Mouse (Mus musculus) forebrain, embryonic 11.5 days (tissue): ENCODE measurements around the gene Dennd4c. TPM values are rescaled to one million over a fixed set of nuclear protein-coding genes. Genes with fewer than 3 reads are reported as not detected.

ENCODE experiments used
- ATAC-seq: fragments of 200-750 bp; cut with Nextera tagmentation; replicated peaks from 2 replicates; pipeline ENCODE4 v1.8.0; 2017; ENCODE audit warnings: moderate TSS enrichment; ENCODE audit not compliant: low FRiP score
- DNase-seq: peaks from one replicate; pipeline ENCODE4 v3.0.0-alpha.2; 2017; ENCODE audit warnings: low spot score
- H3K27ac ChIP-seq: fragments of 300-500 bp; sonication (generic); 2 replicates; pipeline ENCODE4 v1.5.1; 2014; ENCODE audit warnings: low read depth, low read length
- H3K27me3 ChIP-seq: fragments of 300-500 bp; sonication (generic); 2 replicates; pipeline ENCODE4 v1.6.1; 2014; ENCODE audit warnings: mild to moderate bottlenecking, low read length, mixed read lengths; ENCODE audit not compliant: control insufficient read depth, insufficient read depth
- H3K36me3 ChIP-seq: fragments of 300-500 bp; sonication (generic); 2 replicates; pipeline ENCODE4 v1.6.1; 2014; ENCODE audit warnings: mild to moderate bottlenecking, low read length, moderate library complexity, mixed read lengths; ENCODE audit not compliant: control insufficient read depth, insufficient read depth
- H3K4me1 ChIP-seq: fragments of 300-500 bp; sonication (generic); replicated peaks from 2 replicates; pipeline ENCODE4 v1.6.1; 2014; ENCODE audit warnings: low read length, mixed read lengths; ENCODE audit not compliant: control insufficient read depth, insufficient read depth
- H3K4me2 ChIP-seq: fragments of 300-500 bp; sonication (generic); 2 replicates; pipeline ENCODE4 v1.6.1; 2014; ENCODE audit warnings: low read depth, mild to moderate bottlenecking, low read length, moderate library complexity, mixed read lengths; ENCODE audit not compliant: severe bottlenecking
- H3K4me3 ChIP-seq: fragments of 300-500 bp; sonication (generic); 2 replicates; pipeline ENCODE4 v1.5.1; 2014; ENCODE audit warnings: low read depth, low read length
- H3K9ac ChIP-seq: fragments of 300-500 bp; sonication (generic); 2 replicates; pipeline ENCODE4 v1.6.1; 2014; ENCODE audit warnings: low read length
- H3K9me3 ChIP-seq: fragments of 300-500 bp; sonication (generic); 2 replicates; pipeline ENCODE4 v1.6.1; 2016; ENCODE audit warnings: low read length, mixed read lengths; ENCODE audit not compliant: control insufficient read depth
- WGBS: fragments of 180-500 bp; shearing (Covaris S2); extraction: QIAGEN DNeasy Blood & Tissue Kit; methylation state at CpG from one replicate; pipeline ENCODE4 v1.1.7; 2014; 5-methylcytosine and 5-hydroxymethylcytosine counted together
- polyA plus RNA-seq: library from polyadenylated mRNA; unstranded; fragments of >200 nt; fragmentation: Nextera tagmentation; extraction: Ambion mirVana; gene quantifications from 2 replicates; pipeline ENCODE4 v1.2.1, GENCODE M21; 2014

The Dennd4c gene
- polyA plus RNA-seq, 1 experiment from 2014 or later = 8.2 TPM

- no peaks in the 10 kb centered on the region for H3K9me3 ChIP-seq
- no peak overlapping the region for H3K9ac ChIP-seq
- no peaks in the 10 kb centered on the region for H3K27me3 ChIP-seq
- H3K36me3 ChIP-seq = no peaks in the 10 kb centered on the region
- H3K4me3 ChIP-seq = 0 out of 2 replicates have a peak overlapping the region, but pooled peaks have one; percentile 4
- no peaks in the 10 kb centered on the region for H3K4me1 ChIP-seq
- 60% methylated on average over 12 of the region's 12 CpGs for WGBS
- no peak overlapping the region for H3K27ac ChIP-seq
- peak overlapping the region; percentile 22; the same call in 1 of the 2 replicates for H3K4me2 ChIP-seq
- ATAC-seq (no peak), DNase-seq (no peak)
Measured at GRCm38 (mm10) chr4:86885790-86886159, 137.4 kb downstream of the Dennd4c start.

GRCm38 (mm10) chr4:86886160-86886878 is 138.0 kb downstream of the Dennd4c start:
- Histone ChIP-seq H3K27me3 (no peaks in the 10 kb centered on the region), H3K4me2 (peak overlapping the region; percentile 22; the same call in 1 of the 2 replicates), H3K4me1 (no peaks in the 10 kb centered on the region), H3K9ac (no peak overlapping the region), H3K4me3 (0 out of 2 replicates have a peak overlapping the region, but pooled peaks have one; percentile 4), H3K27ac (no peak overlapping the region), H3K36me3 (no peaks in the 10 kb centered on the region), H3K9me3 (no peaks in the 10 kb centered on the region)
- ATAC-seq = no peak
- DNase-seq = no peak
- WGBS = 51% methylated on average over 18 of the region's 18 CpGs

- 69% methylated on average over 5 of the region's 5 CpGs for WGBS
- no peak for ATAC-seq
- H3K9ac ChIP-seq = no peak overlapping the region
Measured at GRCm38 (mm10) chr4:86887879-86888278, 139.5 kb downstream of the Dennd4c start.

GRCm38 (mm10) chr4:86897411-86897810 is 149.1 kb downstream of the Dennd4c start:
- H3K4me3 ChIP-seq = no peak overlapping the region
- no peak overlapping the region for H3K4me2 ChIP-seq
- no peaks in the 10 kb centered on the region for H3K4me1 ChIP-seq
- H3K27me3 ChIP-seq = no peaks in the 10 kb centered on the region
- no peak overlapping the region for H3K27ac ChIP-seq
- no peak for DNase-seq
- H3K9me3 ChIP-seq = no peaks in the 10 kb centered on the region
- no peaks in the 10 kb centered on the region for H3K36me3 ChIP-seq
- WGBS = 80% methylated on average over 7 of the region's 7 CpGs
- ATAC-seq = no peak
- H3K9ac ChIP-seq = no peak overlapping the region

More at GRCm38 (mm10) chr4:86887879-86888278, 139.5 kb downstream of the Dennd4c start:
- Histone ChIP-seq H3K9me3 (no peaks in the 10 kb centered on the region), H3K4me2 (no peak overlapping the region), H3K27ac (no peak overlapping the region), H3K27me3 (no peaks in the 10 kb centered on the region), H3K4me1 (no peaks in the 10 kb centered on the region), H3K36me3 (no peaks in the 10 kb centered on the region), H3K4me3 (no peak overlapping the region)
- no peak for DNase-seq

GRCm38 (mm10) chr4:86898791-86899474 is 150.6 kb downstream of the Dennd4c start:
- no peaks in the 10 kb centered on the region for H3K27me3 ChIP-seq
- ATAC-seq (no peak), DNase-seq (no peak)
- H3K9me3 ChIP-seq = no peaks in the 10 kb centered on the region
- no peaks in the 10 kb centered on the region for H3K36me3 ChIP-seq
- H3K4me2 ChIP-seq = no peak overlapping the region
- H3K9ac ChIP-seq = no peak overlapping the region
- H3K4me1 ChIP-seq = no peaks in the 10 kb centered on the region
- 77% methylated on average over 14 of the region's 14 CpGs for WGBS
- no peak overlapping the region for H3K4me3 ChIP-seq
- H3K27ac ChIP-seq = no peak overlapping the region

Other genes starting within 250 kb of the Dennd4c start
- gene Saxo1, start 190.2 kb upstream of the Dennd4c start, polyA plus RNA-seq = not detected in 2 replicates
- gene Rraga, start 172.9 kb upstream of the Dennd4c start, polyA plus RNA-seq = 110 and 113 TPM in 2 replicates
- gene Haus6, start 136.5 kb upstream of the Dennd4c start, polyA plus RNA-seq = 30.6 and 32.9 TPM in 2 replicates
- 60.5 and 66.9 TPM in 2 replicates for gene Plin2, start 78.5 kb upstream of the Dennd4c start, polyA plus RNA-seq
- 636 and 656 TPM in 2 replicates for gene Rps6, start 108.9 kb downstream of the Dennd4c start, polyA plus RNA-seq
- 8.4 and 8.7 TPM in 2 replicates for gene Acer2, start 125.8 kb downstream of the Dennd4c start, polyA plus RNA-seq